Mouse (Mus musculus) embryonic facial prominence, embryonic 13.5 days (tissue): ENCODE results near the gene Pbx1. TPM values are rescaled to one million over a fixed set of nuclear protein-coding genes. Genes with fewer than 3 reads are reported as not detected.

Experiments
- ATAC-seq: fragments of 200-750 bp; cut with Nextera tagmentation; 2 replicates; pipeline ENCODE4 v1.8.0; 2017; ENCODE audit warnings: low read depth; ENCODE audit not compliant: insufficient number of reproducible peaks, insufficient read depth, low FRiP score, low TSS enrichment
- H3K27ac ChIP-seq: fragments of 300-500 bp; sonication (generic); 2 replicates; pipeline ENCODE4 v1.5.1; 2015; ENCODE audit warnings: moderate library complexity, mild to moderate bottlenecking, inconsistent platforms
- H3K27me3 ChIP-seq: fragments of 300-500 bp; sonication (generic); 2 replicates; pipeline ENCODE4 v1.6.1; 2015; ENCODE audit warnings: mild to moderate bottlenecking, inconsistent platforms
- H3K36me3 ChIP-seq: fragments of 300-500 bp; sonication (generic); 2 replicates; pipeline ENCODE4 v1.6.1; 2015; ENCODE audit warnings: mild to moderate bottlenecking, inconsistent platforms
- H3K4me1 ChIP-seq: fragments of 300-500 bp; sonication (generic); 2 replicates; pipeline ENCODE4 v1.6.1; 2015; ENCODE audit warnings: inconsistent platforms
- H3K4me2 ChIP-seq: fragments of 300-500 bp; sonication (generic); 2 replicates; pipeline ENCODE4 v1.6.1; 2015; ENCODE audit warnings: moderate library complexity, mild to moderate bottlenecking, inconsistent platforms
- H3K4me3 ChIP-seq: fragments of 300-500 bp; sonication (generic); 2 replicates; pipeline ENCODE4 v1.5.1; 2015; ENCODE audit warnings: mild to moderate bottlenecking, inconsistent platforms
- H3K9ac ChIP-seq: fragments of 300-500 bp; sonication (generic); 2 replicates; pipeline ENCODE4 v1.6.1; 2015; ENCODE audit warnings: mild to moderate bottlenecking, inconsistent platforms
- H3K9me3 ChIP-seq: fragments of 300-500 bp; sonication (generic); 2 replicates; pipeline ENCODE4 v1.6.1; 2016; ENCODE audit warnings: inconsistent platforms
- WGBS: fragments of 180-500 bp; shearing (Covaris S2); methylation state at CpG from one replicate; pipeline ENCODE4 v1.1.7; 2015; ENCODE audit warnings: mixed read lengths; 5-methylcytosine and 5-hydroxymethylcytosine counted together
- polyA plus RNA-seq: library from polyadenylated mRNA; unstranded; fragments of >200 nt; fragmentation: Nextera tagmentation; extraction: Ambion mirVana; gene quantifications from 2 replicates; pipeline ENCODE4 v1.2.1, GENCODE M21; 2015

Gene Pbx1
- polyA plus RNA-seq, 1 experiment from 2014 or later: 47.7 TPM

- H3K27ac ChIP-seq: no peak overlapping the region
- 70% methylated on average over 5 of the region's 5 CpGs for WGBS
- H3K9me3 ChIP-seq: no peaks in the 10 kb centered on the region
- no peaks in the 10 kb centered on the region for H3K36me3 ChIP-seq
- H3K4me3 ChIP-seq: no peak overlapping the region
- no peak for ATAC-seq
- H3K27me3 ChIP-seq: no peaks in the 10 kb centered on the region
- H3K9ac ChIP-seq: no peak overlapping the region
- no peak overlapping the region for H3K4me2 ChIP-seq
- peaks cover 19% of the 10 kb centered on the region for H3K4me1 ChIP-seq
These were observed 156.4 kb downstream of the Pbx1 start for GRCm38 (mm10) chr1:168275678-168276077.

GRCm38 (mm10) chr1:168274296-168274695, 157.8 kb downstream of the Pbx1 start:
- H3K4me1 ChIP-seq: peaks cover 16% of the 10 kb centered on the region
- no peaks in the 10 kb centered on the region for H3K36me3 ChIP-seq
- no peaks in the 10 kb centered on the region for H3K27me3 ChIP-seq
- H3K4me2 ChIP-seq: no peak overlapping the region
- H3K4me3 ChIP-seq: no peak overlapping the region
- no peaks in the 10 kb centered on the region for H3K9me3 ChIP-seq
- 96% methylated on average over 4 of the region's 4 CpGs for WGBS
- no peak overlapping the region for H3K9ac ChIP-seq
- ATAC-seq: no peak
- no peak overlapping the region for H3K27ac ChIP-seq

- Histone ChIP-seq H3K27me3 (no peaks in the 10 kb centered on the region), H3K4me1 (peaks cover 27% of the 10 kb centered on the region), H3K9ac (no peak overlapping the region), H3K4me3 (no peak overlapping the region), H3K9me3 (no peaks in the 10 kb centered on the region), H3K4me2 (no peak overlapping the region), H3K27ac (no peak overlapping the region), H3K36me3 (no peaks in the 10 kb centered on the region)
- ATAC-seq: no peak
- whole genome bisulfite sequencing: 80% methylated on average over 2 of the region's 2 CpGs
These were observed 160.0 kb downstream of the Pbx1 start for GRCm38 (mm10) chr1:168272091-168272490.

GRCm38 (mm10) chr1:168271207-168271606, 160.9 kb downstream of the Pbx1 start:
- 85% methylated on average over 4 of the region's 4 CpGs for WGBS
- H3K9ac ChIP-seq: no peak overlapping the region
- H3K9me3 ChIP-seq: no peaks in the 10 kb centered on the region
- no peak overlapping the region for H3K27ac ChIP-seq
- no peak overlapping the region for H3K4me2 ChIP-seq
- H3K36me3 ChIP-seq: no peaks in the 10 kb centered on the region
- H3K4me3 ChIP-seq: no peak overlapping the region
- no peak for ATAC-seq
- peaks cover 21% of the 10 kb centered on the region for H3K4me1 ChIP-seq
- no peaks in the 10 kb centered on the region for H3K27me3 ChIP-seq

- H3K36me3 ChIP-seq: no peaks in the 10 kb centered on the region
- 56% methylated on average over 12 of the region's 12 CpGs for WGBS
- no peak for ATAC-seq
- H3K9me3 ChIP-seq: no peaks in the 10 kb centered on the region
- peaks cover 25% of the 10 kb centered on the region for H3K4me1 ChIP-seq
- no peaks in the 10 kb centered on the region for H3K27me3 ChIP-seq
- H3K27ac ChIP-seq: peak overlapping the region; percentile 28; the same call in 1 of the 2 replicates
- H3K4me3 ChIP-seq: no peak overlapping the region
- H3K9ac ChIP-seq: no peak overlapping the region
- H3K4me2 ChIP-seq: no peak overlapping the region
These were observed 163.1 kb downstream of the Pbx1 start for GRCm38 (mm10) chr1:168268751-168269623.

- WGBS: 77% methylated on average over 4 of the region's 4 CpGs
- Histone ChIP-seq H3K27ac (0 out of 2 replicates have a peak overlapping the region, but pooled peaks have one; percentile 28), H3K4me1 (peaks cover 25% of the 10 kb centered on the region), H3K27me3 (no peaks in the 10 kb centered on the region), H3K4me3 (no peak overlapping the region), H3K9ac (no peak overlapping the region), H3K4me2 (no peak overlapping the region), H3K9me3 (no peaks in the 10 kb centered on the region), H3K36me3 (no peaks in the 10 kb centered on the region)
- no peak for ATAC-seq
These were observed 163.8 kb downstream of the Pbx1 start for GRCm38 (mm10) chr1:168268224-168268623.

GRCm38 (mm10) chr1:168265594-168266390, 166.3 kb downstream of the Pbx1 start:
- Histone ChIP-seq H3K27ac (no peak overlapping the region), H3K9ac (no peak overlapping the region), H3K4me3 (no peak overlapping the region), H3K9me3 (no peaks in the 10 kb centered on the region), H3K4me1 (peaks cover 25% of the 10 kb centered on the region), H3K36me3 (no peaks in the 10 kb centered on the region), H3K4me2 (no peak overlapping the region), H3K27me3 (no peaks in the 10 kb centered on the region)
- ATAC-seq: no peak
- WGBS: 53% methylated on average over 12 of the region's 12 CpGs

GRCm38 (mm10) chr1:168265090-168265489, 167.0 kb downstream of the Pbx1 start:
- H3K9me3 ChIP-seq: no peaks in the 10 kb centered on the region
- no peaks in the 10 kb centered on the region for H3K27me3 ChIP-seq
- no peak overlapping the region for H3K27ac ChIP-seq
- peaks cover 25% of the 10 kb centered on the region for H3K4me1 ChIP-seq
- no peak overlapping the region for H3K9ac ChIP-seq
- ATAC-seq: no peak
- H3K4me3 ChIP-seq: no peak overlapping the region
- H3K36me3 ChIP-seq: no peaks in the 10 kb centered on the region
- H3K4me2 ChIP-seq: no peak overlapping the region
- WGBS: 60% methylated on average over 5 of the region's 5 CpGs

GRCm38 (mm10) chr1:168260391-168260790, 171.7 kb downstream of the Pbx1 start:
- H3K4me1 ChIP-seq: peaks cover 4% of the 10 kb centered on the region
- H3K27me3 ChIP-seq: no peaks in the 10 kb centered on the region
- no peak overlapping the region for H3K4me2 ChIP-seq
- no peak overlapping the region for H3K4me3 ChIP-seq
- ATAC-seq: no peak
- H3K9me3 ChIP-seq: no peaks in the 10 kb centered on the region
- H3K9ac ChIP-seq: no peak overlapping the region
- H3K27ac ChIP-seq: no peak overlapping the region
- H3K36me3 ChIP-seq: no peaks in the 10 kb centered on the region
- 93% methylated on average over 3 of the region's 3 CpGs for WGBS

GRCm38 (mm10) chr1:168258856-168259255, 173.2 kb downstream of the Pbx1 start:
- no peak overlapping the region for H3K9ac ChIP-seq
- H3K9me3 ChIP-seq: no peaks in the 10 kb centered on the region
- no peak for ATAC-seq
- H3K4me2 ChIP-seq: no peak overlapping the region
- 90% methylated on average over 7 of the region's 7 CpGs for WGBS
- H3K27me3 ChIP-seq: no peaks in the 10 kb centered on the region
- H3K4me1 ChIP-seq: no peaks in the 10 kb centered on the region
- no peak overlapping the region for H3K27ac ChIP-seq
- H3K4me3 ChIP-seq: no peak overlapping the region
- H3K36me3 ChIP-seq: no peaks in the 10 kb centered on the region

GRCm38 (mm10) chr1:168255347-168255908, 176.6 kb downstream of the Pbx1 start:
- no peak overlapping the region for H3K9ac ChIP-seq
- H3K27ac ChIP-seq: no peak overlapping the region
- H3K4me3 ChIP-seq: no peak overlapping the region
- H3K36me3 ChIP-seq: no peaks in the 10 kb centered on the region
- H3K4me2 ChIP-seq: no peak overlapping the region
- H3K27me3 ChIP-seq: no peaks in the 10 kb centered on the region
- peaks cover 3% of the 10 kb centered on the region; the same call in 1 of the 2 replicates for H3K4me1 ChIP-seq
- no peaks in the 10 kb centered on the region for H3K9me3 ChIP-seq
- no peak for ATAC-seq
- WGBS: 93% methylated on average over 9 of the region's 9 CpGs
